Mouse (Mus musculus): ENCODE measurements around the gene Sox1. TPM values are rescaled to one million over a fixed set of nuclear protein-coding genes. Genes with fewer than 3 reads are reported as not detected.

The Sox1 gene
- polyA plus RNA-seq, 2 experiments from 2014 or later = not detected

GRCm38 (mm10) chr8:12427346-12427745 is 32.3 kb downstream of the Sox1 start:
- no peak for ATAC-seq

GRCm38 (mm10) chr8:12427886-12428799 is 33.0 kb downstream of the Sox1 start:
- ATAC-seq = no peak

GRCm38 (mm10) chr8:12428931-12429330 is 33.8 kb downstream of the Sox1 start:
- no peak for ATAC-seq

GRCm38 (mm10) chr8:12429601-12430172 is 34.6 kb downstream of the Sox1 start:
- ATAC-seq = no peak

- no peak for ATAC-seq
Measured at GRCm38 (mm10) chr8:12430173-12430899, 35.2 kb downstream of the Sox1 start.

GRCm38 (mm10) chr8:12430900-12431737 is 36.0 kb downstream of the Sox1 start:
- no peak for ATAC-seq

- no peak for ATAC-seq
Measured at GRCm38 (mm10) chr8:12431738-12432055, 36.6 kb downstream of the Sox1 start.

- no peak for ATAC-seq
Measured at GRCm38 (mm10) chr8:12432546-12432945, 37.5 kb downstream of the Sox1 start.

GRCm38 (mm10) chr8:12434771-12435170 is 39.7 kb downstream of the Sox1 start:
- ATAC-seq = no peak

GRCm38 (mm10) chr8:12438021-12438420 is 42.9 kb downstream of the Sox1 start:
- no peak for ATAC-seq

- ATAC-seq = no peak
Measured at GRCm38 (mm10) chr8:12439044-12439443, 43.9 kb downstream of the Sox1 start.

- no peak for ATAC-seq
Measured at GRCm38 (mm10) chr8:12439846-12440245, 44.8 kb downstream of the Sox1 start.

GRCm38 (mm10) chr8:12440997-12441396 is 45.9 kb downstream of the Sox1 start:
- no peak for ATAC-seq

- ATAC-seq = no peak
Measured at GRCm38 (mm10) chr8:12445258-12445657, 50.2 kb downstream of the Sox1 start.

- ATAC-seq = no peak
Measured at GRCm38 (mm10) chr8:12445926-12446680, 51.0 kb downstream of the Sox1 start.

Other genes starting within 250 kb of the Sox1 start
- not detected for gene A230072I06Rik, start 116.5 kb upstream of the Sox1 start, polyA plus RNA-seq (2017; shearing (Covaris generic))
- gene Spaca7, start 177.7 kb downstream of the Sox1 start, polyA plus RNA-seq (2017; shearing (Covaris generic)) = not detected